Mouse (Mus musculus) ES-Bruce4 (cell line): ENCODE measurements around the gene Tnrc6c.

Experiments
- CTCF ChIP-seq: IDR thresholded peaks from one replicate; pipeline ENCODE4 v1.8.1; 2011; ENCODE audit warnings: low read depth, low read length
- POLR2A ChIP-seq: IDR thresholded peaks from one replicate; pipeline ENCODE4 v1.8.1; 2011; ENCODE audit warnings: low read length; ENCODE audit not compliant: insufficient read depth

GRCm38 (mm10) chr11:117610589-117610988, 43.5 kb upstream of the Tnrc6c start:
- TF ChIP-seq CTCF = no peak
- TF ChIP-seq POLR2A = no peak
